Mouse (Mus musculus) MEL-GATA-1-ER (cell line): ENCODE data around the gene Bcl2l13.
"Not testable (repeated sequence)": the region's sequence is repeated elsewhere in the genome, so short reads cannot be mapped to it uniquely, and the experiment has no call there.

Source experiments
- DNase-seq: peaks from one replicate; pipeline ENCODE4 v3.0.0-alpha.2; 2012; ENCODE audit warnings: low read depth; ENCODE audit errors: extremely low read depth

Gene Bcl2l13

GRCm38 (mm10) chr6:120830056-120830455 is 6.0 kb upstream of the Bcl2l13 start:
- peak; percentile 63 for DNase-seq

- DNase-seq: peak; percentile 84
Measured at GRCm38 (mm10) chr6:120830866-120831608, 5.0 kb upstream of the Bcl2l13 start.

GRCm38 (mm10) chr6:120832097-120832496 is 3.9 kb upstream of the Bcl2l13 start:
- peak; percentile 56 for DNase-seq

GRCm38 (mm10) chr6:120834766-120835321 is 1.2 kb upstream of the Bcl2l13 start:
- no peak for DNase-seq

GRCm38 (mm10) chr6:120836389-120837151 is 558 bp downstream of the Bcl2l13 start:
- DNase-seq: peak; percentile 22

GRCm38 (mm10) chr6:120837152-120837530 is 1.1 kb downstream of the Bcl2l13 start:
- DNase-seq: no peak

GRCm38 (mm10) chr6:120840258-120840657 is 4.2 kb downstream of the Bcl2l13 start:
- DNase-seq: no peak

- DNase-seq: no peak
Measured at GRCm38 (mm10) chr6:120841754-120842153, 5.7 kb downstream of the Bcl2l13 start.

GRCm38 (mm10) chr6:120850720-120851119 is 14.7 kb downstream of the Bcl2l13 start:
- DNase-seq: not testable (repeated sequence)

- peak; percentile 86 for DNase-seq
Measured at GRCm38 (mm10) chr6:120854413-120854812, 18.4 kb downstream of the Bcl2l13 start.

GRCm38 (mm10) chr6:120858217-120858711 is 22.3 kb downstream of the Bcl2l13 start:
- DNase-seq: no peak

- DNase-seq: no peak
Measured at GRCm38 (mm10) chr6:120860079-120860478, 24.1 kb downstream of the Bcl2l13 start.

- DNase-seq: no peak
Measured at GRCm38 (mm10) chr6:120866051-120866814, 30.2 kb downstream of the Bcl2l13 start.

- DNase-seq: no peak
Measured at GRCm38 (mm10) chr6:120868824-120869223, 32.8 kb downstream of the Bcl2l13 start.

- DNase-seq: no peak
Measured at GRCm38 (mm10) chr6:120871286-120871685, 35.3 kb downstream of the Bcl2l13 start.

- DNase-seq: peak; percentile 20
Measured at GRCm38 (mm10) chr6:120873874-120874273, 37.9 kb downstream of the Bcl2l13 start.

- DNase-seq: no peak
Measured at GRCm38 (mm10) chr6:120879046-120879445, 43.0 kb downstream of the Bcl2l13 start.

- DNase-seq: no peak
Measured at GRCm38 (mm10) chr6:120884436-120884835, 48.4 kb downstream of the Bcl2l13 start.

GRCm38 (mm10) chr6:120886696-120887095 is 50.7 kb downstream of the Bcl2l13 start:
- no peak for DNase-seq

GRCm38 (mm10) chr6:120894089-120894488 is 58.1 kb downstream of the Bcl2l13 start:
- no peak for DNase-seq

- DNase-seq: no peak
Measured at GRCm38 (mm10) chr6:120894524-120894923, 58.5 kb downstream of the Bcl2l13 start.
